Mouse (Mus musculus): ENCODE data around the gene Hspa12b. TPM values are rescaled to one million over a fixed set of nuclear protein-coding genes. Genes with fewer than 3 reads are reported as not detected.

Gene Hspa12b
- polyA plus RNA-seq, 1 experiment, result 7.8 TPM

GRCm38 (mm10) chr2:131178828-131179245 lies 51.8 kb downstream of the Hspa12b start:
- H3K27me3 ChIP-seq (replicated peaks; ENCODE audit: control insufficient read depth, insufficient read depth, low read length), result no peaks in the 10 kb centered on the region
- peaks cover 37% of the 10 kb centered on the region for H3K4me1 ChIP-seq (ENCODE audit: control insufficient read depth, insufficient read depth, low read length)
- peak overlapping the region; percentile 82 for H3K27ac ChIP-seq (ENCODE audit: insufficient read depth, low read depth, low read length)
- TF ChIP-seq CTCF (conservative IDR thresholded peaks at IDR 0.05; ENCODE audit: insufficient read depth, insufficient read length, low read depth, low read length), result no peak
- TF ChIP-seq POLR2A (IDR thresholded peaks at IDR 0.05; ENCODE audit: low read depth, low read length), result no peak
- 13% methylated on average over 26 of the region's 26 CpGs for WGBS
- peak; percentile 58 for DNase-seq
- H3K36me3 ChIP-seq (ENCODE audit: control insufficient read depth, insufficient read depth, low read length), result no peaks in the 10 kb centered on the region
- peak overlapping the region; percentile 72 for H3K4me3 ChIP-seq (ENCODE audit: insufficient read depth, low read depth, low read length)

GRCm38 (mm10) chr2:131179246-131179886 lies 52.3 kb downstream of the Hspa12b start:
- DNase-seq, result peak; percentile 65
- Histone ChIP-seq H3K36me3 (ENCODE audit: control insufficient read depth, insufficient read depth, low read length) (no peaks in the 10 kb centered on the region), H3K27me3 (replicated peaks; ENCODE audit: control insufficient read depth, insufficient read depth, low read length) (no peaks in the 10 kb centered on the region), H3K27ac (ENCODE audit: insufficient read depth, low read depth, low read length) (peak overlapping the region; percentile 82), H3K4me1 (ENCODE audit: control insufficient read depth, insufficient read depth, low read length) (peaks cover 37% of the 10 kb centered on the region), H3K4me3 (ENCODE audit: insufficient read depth, low read depth, low read length) (peak overlapping the region; percentile 72)
- TF ChIP-seq CTCF (conservative IDR thresholded peaks at IDR 0.05; ENCODE audit: insufficient read depth, insufficient read length, low read depth, low read length), result no peak
- TF ChIP-seq POLR2A (IDR thresholded peaks at IDR 0.05; ENCODE audit: low read depth, low read length), result no peak
- WGBS, result under 1% methylated on average over 67 of the region's 67 CpGs

- Histone ChIP-seq H3K27ac (ENCODE audit: insufficient read depth, low read depth, low read length) (peak within 1 kb of the TSS; percentile 82), H3K36me3 (ENCODE audit: control insufficient read depth, insufficient read depth, low read length) (no peaks in the 10 kb centered on the region), H3K4me1 (ENCODE audit: control insufficient read depth, insufficient read depth, low read length) (peaks cover 33% of the 10 kb centered on the region), H3K4me3 (ENCODE audit: insufficient read depth, low read depth, low read length) (peak within 1 kb of the TSS; percentile 72), H3K27me3 (replicated peaks; ENCODE audit: control insufficient read depth, insufficient read depth, low read length) (no peaks in the 10 kb centered on the region)
- no peak for TF ChIP-seq POLR2A (IDR thresholded peaks at IDR 0.05; ENCODE audit: low read depth, low read length)
- TF ChIP-seq CTCF (conservative IDR thresholded peaks at IDR 0.05; ENCODE audit: insufficient read depth, insufficient read length, low read depth, low read length), result peak; percentile 58
- DNase-seq, result peak; percentile 92
- WGBS, result 9% methylated on average over 57 of the region's 57 CpGs
Observed at GRCm38 (mm10) chr2:131179990-131180587, 53.0 kb downstream of the Hspa12b start, which contains the start of gene Cenpb. Gene Cenpb (minus strand): TSS chr2:131180067.

DNA sequence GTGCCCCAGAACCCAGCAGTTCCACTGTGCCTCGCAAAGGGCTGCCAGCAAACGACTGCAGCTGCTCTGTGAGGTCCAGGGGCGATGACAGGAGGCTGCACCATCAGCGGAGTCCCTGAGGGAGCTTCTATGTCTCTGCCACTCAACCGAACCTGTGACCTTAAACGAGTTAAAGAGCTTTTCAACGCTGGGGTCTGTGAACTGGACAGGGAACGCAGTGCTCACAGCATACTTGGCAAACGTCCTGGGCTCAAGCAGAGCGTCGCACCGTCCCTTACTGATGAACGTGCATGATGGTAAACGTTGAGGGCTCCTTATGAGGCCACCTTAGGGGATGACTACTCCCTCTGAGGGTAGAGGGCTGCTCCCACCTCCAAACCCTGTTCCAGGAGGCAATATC lies 59.3 kb downstream of the Hspa12b start:
- Histone ChIP-seq H3K27ac (ENCODE audit: insufficient read depth, low read depth, low read length) (peak overlapping the region; percentile 76; the same call in 1 of the 2 replicates), H3K4me1 (ENCODE audit: control insufficient read depth, insufficient read depth, low read length) (peaks cover 7% of the 10 kb centered on the region; the same call in 1 of the 2 replicates), H3K36me3 (ENCODE audit: control insufficient read depth, insufficient read depth, low read length) (no peaks in the 10 kb centered on the region), H3K4me3 (ENCODE audit: insufficient read depth, low read depth, low read length) (peak overlapping the region; percentile 71), H3K27me3 (replicated peaks; ENCODE audit: control insufficient read depth, insufficient read depth, low read length) (no peaks in the 10 kb centered on the region)
- no peak for DNase-seq
- TF ChIP-seq CTCF (conservative IDR thresholded peaks at IDR 0.05; ENCODE audit: insufficient read depth, insufficient read length, low read depth, low read length) (no peak), POLR2A (IDR thresholded peaks at IDR 0.05; ENCODE audit: low read depth, low read length) (no peak)
- WGBS, result 4% methylated on average over 14 of the region's 14 CpGs

GRCm38 (mm10) chr2:131186771-131187601 lies 59.9 kb downstream of the Hspa12b start, which contains the start of the genes Cdc25b and Spef1:
Gene Cdc25b (plus strand): TSS chr2:131186949.
Gene Spef1 (minus strand): TSS chr2:131187282.
- under 1% methylated on average over 42 of the region's 43 CpGs for WGBS
- H3K27ac ChIP-seq (ENCODE audit: insufficient read depth, low read depth, low read length), result peak within 1 kb of the TSS; percentile 76; the same call in 1 of the 2 replicates
- DNase-seq, result peak; percentile 92

DNA sequence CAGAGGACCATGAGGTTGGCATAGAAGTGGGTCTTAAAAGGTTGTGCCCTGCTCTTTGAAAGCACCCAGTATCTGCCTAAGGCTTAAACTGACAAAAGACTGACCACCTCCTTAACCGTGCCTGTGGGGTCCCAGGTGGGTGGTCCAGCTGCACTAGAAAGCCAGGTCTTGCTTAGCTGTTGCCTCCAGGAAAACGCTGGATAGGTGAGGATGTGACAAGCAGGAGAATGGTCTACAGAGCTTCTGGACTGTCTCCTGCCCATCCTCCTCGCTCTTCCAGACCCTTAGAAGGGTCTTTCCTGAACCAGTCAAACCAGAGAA lies 60.5 kb downstream of the Hspa12b start:
- TF ChIP-seq POLR2A (IDR thresholded peaks at IDR 0.05; ENCODE audit: low read depth, low read length), result no peak
- TF ChIP-seq CTCF (conservative IDR thresholded peaks at IDR 0.05; ENCODE audit: insufficient read depth, insufficient read length, low read depth, low read length), result no peak

More at GRCm38 (mm10) chr2:131186771-131187601, 59.9 kb downstream of the Hspa12b start, which contains the start of the genes Cdc25b and Spef1:
- no peaks in the 10 kb centered on the region for H3K27me3 ChIP-seq (replicated peaks; ENCODE audit: control insufficient read depth, insufficient read depth, low read length)
- H3K4me1 ChIP-seq (ENCODE audit: control insufficient read depth, insufficient read depth, low read length), result peaks cover 7% of the 10 kb centered on the region; the same call in 1 of the 2 replicates
- H3K36me3 ChIP-seq (ENCODE audit: control insufficient read depth, insufficient read depth, low read length), result no peaks in the 10 kb centered on the region; the same call in 1 of the 2 replicates
- no peak for TF ChIP-seq POLR2A (IDR thresholded peaks at IDR 0.05; ENCODE audit: low read depth, low read length)
- TF ChIP-seq CTCF (conservative IDR thresholded peaks at IDR 0.05; ENCODE audit: insufficient read depth, insufficient read length, low read depth, low read length), result 0 out of 2 replicates have a peak, but pooled peaks have one; percentile 18
- H3K4me3 ChIP-seq (ENCODE audit: insufficient read depth, low read depth, low read length), result peak within 1 kb of the TSS; percentile 71

More for the DNA sequence above, 60.5 kb downstream of the Hspa12b start:
- Histone ChIP-seq H3K4me3 (ENCODE audit: insufficient read depth, low read depth, low read length) (peak overlapping the region; percentile 71), H3K27ac (ENCODE audit: insufficient read depth, low read depth, low read length) (no peak overlapping the region), H3K36me3 (ENCODE audit: control insufficient read depth, insufficient read depth, low read length) (no peaks in the 10 kb centered on the region; the same call in 1 of the 2 replicates), H3K4me1 (ENCODE audit: control insufficient read depth, insufficient read depth, low read length) (peaks cover 7% of the 10 kb centered on the region; the same call in 1 of the 2 replicates), H3K27me3 (replicated peaks; ENCODE audit: control insufficient read depth, insufficient read depth, low read length) (no peaks in the 10 kb centered on the region)
- WGBS, result 59% methylated on average over 3 of the region's 3 CpGs
- DNase-seq, result no peak

All from kidney, adult 2 months (tissue).